Mouse (Mus musculus): Measurements from ENCODE around the gene Cyp2b10. TPM values are rescaled to one million over a fixed set of nuclear protein-coding genes. Genes with fewer than 3 reads are reported as not detected.
"Not testable (repeated sequence)": the region's sequence is repeated elsewhere in the genome, so short reads cannot be mapped to it uniquely, and the experiment has no call there.

Gene Cyp2b10
- polyA plus RNA-seq, 1 experiment from 2014 or later: not detected

GRCm38 (mm10) chr7:25872624-25873023 is 24.8 kb upstream of the Cyp2b10 start:
- no peak overlapping the region for H3K4me2 ChIP-seq
- DNase-seq (ENCODE audit: low spot score, missing footprints) (no peak), ATAC-seq (ENCODE audit: low FRiP score) (no peak)
- H3K9ac ChIP-seq (ENCODE audit: low read length): no peak overlapping the region
- H3K36me3 ChIP-seq (ENCODE audit: control insufficient read depth, insufficient read depth, low read length): no peaks in the 10 kb centered on the region
- H3K27me3 ChIP-seq (ENCODE audit: control insufficient read depth, insufficient read depth, low read length): no peaks in the 10 kb centered on the region
- no peaks in the 10 kb centered on the region for H3K4me1 ChIP-seq (ENCODE audit: control insufficient read depth, insufficient read depth, low read length)
- no peak overlapping the region for H3K27ac ChIP-seq (ENCODE audit: low read depth, low read length)
- no peak overlapping the region for H3K4me3 ChIP-seq (ENCODE audit: low read depth, low read length)
- no peaks in the 10 kb centered on the region; the same call in 1 of the 2 replicates for H3K9me3 ChIP-seq (ENCODE audit: control insufficient read depth, low read length)

GRCm38 (mm10) chr7:25878735-25879134 is 18.7 kb upstream of the Cyp2b10 start:
- Histone ChIP-seq H3K9ac (ENCODE audit: low read length) (no peak overlapping the region), H3K4me1 (ENCODE audit: control insufficient read depth, insufficient read depth, low read length) (no peaks in the 10 kb centered on the region), H3K36me3 (ENCODE audit: control insufficient read depth, insufficient read depth, low read length) (no peaks in the 10 kb centered on the region), H3K27me3 (ENCODE audit: control insufficient read depth, insufficient read depth, low read length) (no peaks in the 10 kb centered on the region), H3K9me3 (ENCODE audit: control insufficient read depth, low read length) (no peaks in the 10 kb centered on the region), H3K27ac (ENCODE audit: low read depth, low read length) (no peak overlapping the region), H3K4me3 (ENCODE audit: low read depth, low read length) (no peak overlapping the region), H3K4me2 (no peak overlapping the region)
- DNase-seq (ENCODE audit: low spot score, missing footprints): no peak
- no peak for ATAC-seq (ENCODE audit: low FRiP score)
- WGBS: 37% methylated on average over 6 of the region's 6 CpGs

- not testable (repeated sequence) for H3K27me3 ChIP-seq (ENCODE audit: control insufficient read depth, insufficient read depth, low read length); ATAC-seq (ENCODE audit: low FRiP score); H3K9ac ChIP-seq (ENCODE audit: low read length); H3K27ac ChIP-seq (ENCODE audit: low read depth, low read length); H3K4me2 ChIP-seq; H3K36me3 ChIP-seq (ENCODE audit: control insufficient read depth, insufficient read depth, low read length); H3K9me3 ChIP-seq (ENCODE audit: control insufficient read depth, low read length); DNase-seq (ENCODE audit: low spot score, missing footprints); H3K4me1 ChIP-seq (ENCODE audit: control insufficient read depth, insufficient read depth, low read length); H3K4me3 ChIP-seq (ENCODE audit: low read depth, low read length)
- WGBS: 4% methylated on average over 7 of the region's 7 CpGs
Measured at GRCm38 (mm10) chr7:25880721-25881120, 16.7 kb upstream of the Cyp2b10 start.

GRCm38 (mm10) chr7:25884272-25884671 is 13.1 kb upstream of the Cyp2b10 start:
- H3K36me3 ChIP-seq (ENCODE audit: control insufficient read depth, insufficient read depth, low read length): no peaks in the 10 kb centered on the region
- no peak overlapping the region for H3K4me2 ChIP-seq
- H3K4me1 ChIP-seq (ENCODE audit: control insufficient read depth, insufficient read depth, low read length): no peaks in the 10 kb centered on the region
- H3K27ac ChIP-seq (ENCODE audit: low read depth, low read length): no peak overlapping the region
- DNase-seq (ENCODE audit: low spot score, missing footprints): no peak
- no peaks in the 10 kb centered on the region for H3K9me3 ChIP-seq (ENCODE audit: control insufficient read depth, low read length)
- no peak overlapping the region for H3K4me3 ChIP-seq (ENCODE audit: low read depth, low read length)
- WGBS: 86% methylated on average over 1 of the region's 1 CpGs
- no peak for ATAC-seq (ENCODE audit: low FRiP score)
- H3K9ac ChIP-seq (ENCODE audit: low read length): no peak overlapping the region
- H3K27me3 ChIP-seq (ENCODE audit: control insufficient read depth, insufficient read depth, low read length): no peaks in the 10 kb centered on the region

GRCm38 (mm10) chr7:25887758-25888157 is 9.7 kb upstream of the Cyp2b10 start:
- Histone ChIP-seq H3K36me3 (ENCODE audit: control insufficient read depth, insufficient read depth, low read length) (no peaks in the 10 kb centered on the region), H3K4me3 (ENCODE audit: low read depth, low read length) (no peak overlapping the region), H3K27me3 (ENCODE audit: control insufficient read depth, insufficient read depth, low read length) (no peaks in the 10 kb centered on the region), H3K9me3 (ENCODE audit: control insufficient read depth, low read length) (no peaks in the 10 kb centered on the region), H3K4me2 (no peak overlapping the region), H3K27ac (ENCODE audit: low read depth, low read length) (no peak overlapping the region), H3K4me1 (ENCODE audit: control insufficient read depth, insufficient read depth, low read length) (no peaks in the 10 kb centered on the region), H3K9ac (ENCODE audit: low read length) (no peak overlapping the region)
- DNase-seq (ENCODE audit: low spot score, missing footprints): no peak
- no peak for ATAC-seq (ENCODE audit: low FRiP score)
- WGBS: 79% methylated on average over 3 of the region's 3 CpGs

GRCm38 (mm10) chr7:25893159-25893558 is 4.3 kb upstream of the Cyp2b10 start:
- Histone ChIP-seq H3K4me2 (no peak overlapping the region), H3K27me3 (ENCODE audit: control insufficient read depth, insufficient read depth, low read length) (no peaks in the 10 kb centered on the region), H3K27ac (ENCODE audit: low read depth, low read length) (no peak overlapping the region), H3K4me1 (ENCODE audit: control insufficient read depth, insufficient read depth, low read length) (no peaks in the 10 kb centered on the region), H3K4me3 (ENCODE audit: low read depth, low read length) (no peak overlapping the region), H3K36me3 (ENCODE audit: control insufficient read depth, insufficient read depth, low read length) (no peaks in the 10 kb centered on the region), H3K9ac (ENCODE audit: low read length) (no peak overlapping the region), H3K9me3 (ENCODE audit: control insufficient read depth, low read length) (no peaks in the 10 kb centered on the region; the same call in 1 of the 2 replicates)
- DNase-seq (ENCODE audit: low spot score, missing footprints) (no peak), ATAC-seq (ENCODE audit: low FRiP score) (no peak)
- 73% methylated on average over 5 of the region's 5 CpGs for WGBS

- Histone ChIP-seq H3K9me3 (ENCODE audit: control insufficient read depth, low read length) (no peaks in the 10 kb centered on the region; the same call in 1 of the 2 replicates), H3K27me3 (ENCODE audit: control insufficient read depth, insufficient read depth, low read length) (no peaks in the 10 kb centered on the region), H3K4me1 (ENCODE audit: control insufficient read depth, insufficient read depth, low read length) (no peaks in the 10 kb centered on the region), H3K36me3 (ENCODE audit: control insufficient read depth, insufficient read depth, low read length) (no peaks in the 10 kb centered on the region), H3K27ac (ENCODE audit: low read depth, low read length) (no peak overlapping the region), H3K4me2 (no peak overlapping the region), H3K4me3 (ENCODE audit: low read depth, low read length) (no peak overlapping the region), H3K9ac (ENCODE audit: low read length) (no peak overlapping the region)
- DNase-seq (ENCODE audit: low spot score, missing footprints): no peak
- WGBS: 69% methylated on average over 1 of the region's 1 CpGs
- no peak for ATAC-seq (ENCODE audit: low FRiP score)
Measured at GRCm38 (mm10) chr7:25895162-25895561, 2.3 kb upstream of the Cyp2b10 start.

DNA sequence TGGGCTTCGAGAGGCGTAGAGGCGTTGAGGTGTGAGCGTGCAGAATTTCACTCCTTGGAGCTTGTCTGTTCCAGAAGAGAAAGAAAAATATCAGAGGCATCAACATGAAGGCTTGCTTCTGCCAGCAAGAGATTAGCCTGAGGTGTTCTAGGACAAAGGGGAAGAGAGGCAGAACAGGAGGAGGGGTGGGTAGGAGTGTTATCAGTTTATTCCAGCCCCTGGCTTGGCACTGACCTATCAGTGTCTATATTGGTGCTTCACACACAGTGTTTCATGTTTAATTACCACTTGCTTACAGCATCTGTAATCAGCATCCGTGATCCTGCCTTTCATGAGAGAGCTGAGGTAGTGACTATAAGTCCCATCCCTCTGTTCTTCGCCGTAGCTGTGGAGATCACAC is 644 bp downstream of the Cyp2b10 start:
- DNase-seq (ENCODE audit: low spot score, missing footprints) (no peak), ATAC-seq (ENCODE audit: low FRiP score) (no peak)

DNA sequence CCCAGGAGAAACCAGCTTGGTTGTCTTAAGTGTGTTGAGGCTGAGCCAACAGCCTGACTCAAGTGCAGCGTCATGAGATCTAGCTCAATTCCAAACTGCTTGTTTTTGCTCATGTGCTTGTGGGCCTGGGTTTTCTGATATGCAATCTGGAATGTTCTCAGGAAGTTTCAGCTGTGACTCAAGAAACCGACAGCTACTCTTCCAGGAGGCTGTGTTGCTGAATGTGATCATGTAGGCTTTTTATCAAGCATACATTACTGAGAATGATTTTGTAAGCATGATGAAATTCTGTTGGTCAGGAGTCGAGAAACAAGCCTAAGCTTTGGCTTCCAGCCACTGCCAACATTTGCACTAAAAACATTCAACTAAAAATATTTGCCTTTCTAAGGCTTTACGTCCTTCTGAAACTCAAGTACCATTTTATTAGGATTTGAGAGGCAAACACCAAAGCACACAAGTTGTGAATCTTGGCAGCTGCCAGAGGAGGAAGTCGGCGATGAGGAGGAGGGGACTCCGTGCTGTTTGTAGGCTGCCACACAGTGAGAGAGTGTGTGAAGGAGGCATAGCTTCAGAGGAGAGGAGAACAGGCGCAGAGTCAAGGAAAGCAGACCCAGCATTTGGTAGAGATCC is 4.8 kb downstream of the Cyp2b10 start:
- Histone ChIP-seq H3K9ac (ENCODE audit: low read length) (no peak overlapping the region), H3K9me3 (ENCODE audit: control insufficient read depth, low read length) (no peaks in the 10 kb centered on the region; the same call in 1 of the 2 replicates), H3K4me1 (ENCODE audit: control insufficient read depth, insufficient read depth, low read length) (no peaks in the 10 kb centered on the region), H3K4me3 (ENCODE audit: low read depth, low read length) (no peak overlapping the region), H3K36me3 (ENCODE audit: control insufficient read depth, insufficient read depth, low read length) (no peaks in the 10 kb centered on the region), H3K27me3 (ENCODE audit: control insufficient read depth, insufficient read depth, low read length) (no peaks in the 10 kb centered on the region), H3K4me2 (no peak overlapping the region), H3K27ac (ENCODE audit: low read depth, low read length) (no peak overlapping the region)
- DNase-seq (ENCODE audit: low spot score, missing footprints): no peak
- ATAC-seq (ENCODE audit: low FRiP score): no peak
- WGBS: 71% methylated on average over 8 of the region's 8 CpGs

More for the DNA sequence above, 644 bp downstream of the Cyp2b10 start:
- Histone ChIP-seq H3K27me3 (ENCODE audit: control insufficient read depth, insufficient read depth, low read length) (no peaks in the 10 kb centered on the region), H3K9me3 (ENCODE audit: control insufficient read depth, low read length) (no peaks in the 10 kb centered on the region; the same call in 1 of the 2 replicates), H3K4me3 (ENCODE audit: low read depth, low read length) (no peak overlapping the region), H3K4me2 (no peak overlapping the region), H3K36me3 (ENCODE audit: control insufficient read depth, insufficient read depth, low read length) (no peaks in the 10 kb centered on the region), H3K27ac (ENCODE audit: low read depth, low read length) (no peak overlapping the region), H3K4me1 (ENCODE audit: control insufficient read depth, insufficient read depth, low read length) (no peaks in the 10 kb centered on the region), H3K9ac (ENCODE audit: low read length) (no peak overlapping the region)
- whole genome bisulfite sequencing: 91% methylated on average over 7 of the region's 7 CpGs
